8 mouse cellular contexts compared by ENCODE assay signal in genomic region chr10:83354333-83354719, GRCm38 (mm10). TPM values are rescaled to one million over a fixed set of nuclear protein-coding genes. Genes with fewer than 3 reads are reported as not detected.
DNase-seq lines count a peak whose midpoint lies in the region; ATAC-seq and TF ChIP-seq lines count a peak whose summit lies in the region.
"Had no signal": no experiment of that assay in that cellular context is flagged by ENCODE, and none has a peak within 500 bp of the region (broad histone marks: within the 10 kb centered on the region; RNA-seq: fewer than 3 reads in every experiment).

No protein-coding gene starts in this region.

- CTCF ChIA-PET in Patski (lab: Charles Lee): interaction anchor here (1.0 to 2.1 kb wide), 12 partner anchors 9 to 445 kb away, joined by 3 to 9 read pairs (median 4); partner anchors contain the start of gene Slc41a2

- in situ Hi-C loops in Patski (cut with MboI; ENCODE audit: low pct_unique_long_range_greater_than_20kb): loop anchor here (10.0 kb wide), 3 partner anchors 130 to 560 kb away; no protein-coding TSS in a partner anchor

- peak; percentile 72 for ATAC-seq in Patski
- ATAC-seq in embryonic facial prominence, embryonic 13.5 days (ENCODE audit: insufficient number of reproducible peaks, insufficient read depth, low FRiP score, low TSS enrichment, low read depth): no peak
- no peak for ATAC-seq in activated CD4-positive, CD25-positive, alpha-beta regulatory T cell, adult 4 months

- peak; percentile 63 for TF ChIP-seq CTCF in Patski (IDR thresholded peaks at IDR 0.05)

- POLR2A ChIA-PET in Patski (lab: Charles Lee): interaction anchor here (0.6 kb wide), 1 partner anchor 16 kb away, joined by 7 read pairs; no protein-coding TSS in a partner anchor

- peak; percentile 15 to 21 for DNase-seq in left cerebral cortex, postnatal 14 days (ENCODE audit: low spot score in 2 of 2)
- no peak for DNase-seq in left cerebral cortex, adult 8-10 months (ENCODE audit: low spot score in 2 of 2)
- no peak for DNase-seq in Patski (ENCODE audit: low read depth, low spot score)
- peak; percentile 36 for DNase-seq in lung, postnatal 25 days (ENCODE audit: low spot score)
- no peak for DNase-seq in adrenal gland, adult 8-10 months

- H3K9me3 ChIP-seq in embryonic facial prominence, embryonic 13.5 days: no peaks in the 10 kb centered on the region

- H3K27me3 ChIP-seq in Patski: no peaks in the 10 kb centered on the region
- H3K27me3 ChIP-seq in embryonic facial prominence, embryonic 13.5 days: no peaks in the 10 kb centered on the region; the same call in 1 of the 2 replicates

- WGBS in embryonic facial prominence, embryonic 13.5 days: 61% methylated on average over 8 of the region's 8 CpGs

- peak overlapping the region; percentile 41 for H3K27ac ChIP-seq in embryonic facial prominence, embryonic 13.5 days

- no peaks in the 10 kb centered on the region for H3K36me3 ChIP-seq in embryonic facial prominence, embryonic 13.5 days

- peaks cover 14% of the 10 kb centered on the region for H3K4me1 ChIP-seq in embryonic facial prominence, embryonic 13.5 days

- H3K9ac ChIP-seq in embryonic facial prominence, embryonic 13.5 days: no peak overlapping the region

- H3K4me2 ChIP-seq in embryonic facial prominence, embryonic 13.5 days: peak overlapping the region; percentile 21; the same call in 1 of the 2 replicates

- no peak overlapping the region for H3K4me3 ChIP-seq in embryonic facial prominence, embryonic 13.5 days
- H3K4me3 ChIP-seq: erythroblast, embryonic 14.5 days had no signal

- intact Hi-C loops in left cerebral cortex, postnatal 14 days (cut with DNase I): loop anchor here (10.0 kb wide), 1 partner anchor 450 kb away; no protein-coding TSS in a partner anchor

RNA-seq across cellular contexts. Expression of gene D10Wsu102e, which starts 5.7 kb away (rescaled TPM):
- total RNA-seq in left cerebral cortex, postnatal 14 days (2021): 1 to 10 TPM; 2.5 to 2.9 TPM
- total RNA-seq in left cerebral cortex, adult 8-10 months (2022): 1 to 10 TPM; 2.8 to 4.0 (median 3.4) TPM
- polyA plus RNA-seq in Patski (2021): 0.90 TPM
- polyA plus RNA-seq in embryonic facial prominence, embryonic 13.5 days (2015; fragmentation: Nextera tagmentation; extraction: Ambion mirVana): 0.81 and 0.83 TPM in 2 replicates
- under 1 TPM; 0.92 to 0.98 TPM for polyA plus RNA-seq in activated CD4-positive, CD25-positive, alpha-beta regulatory T cell, adult 4 months (2017; shearing (Covaris generic))
- 1 to 10 TPM in 2 of 4 experiments, under 1 TPM in 2; 0.75 to 1.8 (median 1.0) TPM for total RNA-seq in adrenal gland, adult 8-10 months (2022)

RNA-seq across cellular contexts. Expression of gene Slc41a2, which starts 16.6 kb away (rescaled TPM):
- total RNA-seq in left cerebral cortex, postnatal 14 days (2021): 10 to 100 TPM; 30.8 to 35.6 TPM
- 10 to 100 TPM; 21.8 to 28.7 (median 26.1) TPM for total RNA-seq in left cerebral cortex, adult 8-10 months (2022)
- polyA plus RNA-seq in Patski (2021): 30.0 TPM
- 1.5 TPM in 2 replicates for polyA plus RNA-seq in embryonic facial prominence, embryonic 13.5 days (2015; fragmentation: Nextera tagmentation; extraction: Ambion mirVana)
- 1 to 10 TPM in 1 of 2 experiments, under 1 TPM in 1; 0.29 to 1.1 TPM for polyA plus RNA-seq in activated CD4-positive, CD25-positive, alpha-beta regulatory T cell, adult 4 months (2017; shearing (Covaris generic))
- total RNA-seq in adrenal gland, adult 8-10 months (2022): 10 to 100 TPM in 1 of 4 experiments, 1 to 10 TPM in 3; 7.2 to 10.5 (median 9.4) TPM
- polyA plus RNA-seq: erythroblast, embryonic 14.5 days had no signal

Comparison
In these comparisons a context has a peak if more than half of its experiments do, and no peak if none do; other contexts are left out.
1. DNase-seq: peak in left cerebral cortex, postnatal 14 days (2 of 2) and lung, postnatal 25 days (single experiment); none in left cerebral cortex, adult 8-10 months (0 of 2), Patski (single experiment) and adrenal gland, adult 8-10 months (single experiment).